Mouse (Mus musculus) R1 (cell line): ENCODE measurements around the gene Gm8050.
"Not testable (repeated sequence)": the region's sequence is repeated elsewhere in the genome, so short reads cannot be mapped to it uniquely, and the experiment has no call there.

Experiments
- DNase-seq: peaks from one replicate; pipeline ENCODE4 v3.0.0-alpha.2; 2018; ENCODE audit warnings: low read depth, low spot score

The Gm8050 gene

DNA sequence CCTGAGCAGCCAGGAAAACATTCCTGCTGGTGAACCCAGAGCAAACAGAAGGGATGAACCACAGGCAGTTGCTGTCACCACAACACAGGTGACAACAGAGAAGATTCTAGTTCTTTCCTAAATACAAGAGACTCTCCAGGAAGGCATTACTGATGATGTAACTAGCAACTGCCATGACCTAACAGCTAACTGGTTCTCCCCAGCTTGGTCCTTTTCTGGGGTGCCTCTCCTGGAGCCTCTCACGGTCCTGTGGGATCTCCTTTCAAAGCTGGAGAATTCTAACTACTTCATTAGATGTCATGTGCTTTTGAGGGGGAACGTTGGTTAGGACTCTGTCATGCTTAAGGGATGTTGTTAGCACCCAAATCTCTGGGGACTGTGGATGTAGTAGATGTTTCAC is at the start of gene Gm8050:
TSS of gene Gm8050 (minus strand) at position 101 of the 400 bp plus-strand sequence.
- not testable (repeated sequence) for DNase-seq

DNA sequence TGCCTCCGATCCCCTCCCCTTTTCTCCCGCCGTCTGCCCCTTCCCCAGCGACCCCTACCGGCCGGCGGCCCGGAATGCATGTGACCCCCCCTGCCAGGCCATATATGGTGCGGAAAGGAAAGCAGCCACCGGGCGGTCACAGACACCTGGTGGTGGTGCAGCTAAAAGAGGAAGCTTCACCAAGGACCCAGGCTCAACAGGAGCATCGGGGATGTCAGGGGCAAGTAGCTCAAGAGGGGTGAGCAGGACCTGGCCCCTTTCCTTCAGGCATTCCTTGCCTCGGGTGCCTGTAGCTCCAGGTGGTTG is 37.1 kb upstream of the Gm8050 start:
- not testable (repeated sequence) for DNase-seq

DNA sequence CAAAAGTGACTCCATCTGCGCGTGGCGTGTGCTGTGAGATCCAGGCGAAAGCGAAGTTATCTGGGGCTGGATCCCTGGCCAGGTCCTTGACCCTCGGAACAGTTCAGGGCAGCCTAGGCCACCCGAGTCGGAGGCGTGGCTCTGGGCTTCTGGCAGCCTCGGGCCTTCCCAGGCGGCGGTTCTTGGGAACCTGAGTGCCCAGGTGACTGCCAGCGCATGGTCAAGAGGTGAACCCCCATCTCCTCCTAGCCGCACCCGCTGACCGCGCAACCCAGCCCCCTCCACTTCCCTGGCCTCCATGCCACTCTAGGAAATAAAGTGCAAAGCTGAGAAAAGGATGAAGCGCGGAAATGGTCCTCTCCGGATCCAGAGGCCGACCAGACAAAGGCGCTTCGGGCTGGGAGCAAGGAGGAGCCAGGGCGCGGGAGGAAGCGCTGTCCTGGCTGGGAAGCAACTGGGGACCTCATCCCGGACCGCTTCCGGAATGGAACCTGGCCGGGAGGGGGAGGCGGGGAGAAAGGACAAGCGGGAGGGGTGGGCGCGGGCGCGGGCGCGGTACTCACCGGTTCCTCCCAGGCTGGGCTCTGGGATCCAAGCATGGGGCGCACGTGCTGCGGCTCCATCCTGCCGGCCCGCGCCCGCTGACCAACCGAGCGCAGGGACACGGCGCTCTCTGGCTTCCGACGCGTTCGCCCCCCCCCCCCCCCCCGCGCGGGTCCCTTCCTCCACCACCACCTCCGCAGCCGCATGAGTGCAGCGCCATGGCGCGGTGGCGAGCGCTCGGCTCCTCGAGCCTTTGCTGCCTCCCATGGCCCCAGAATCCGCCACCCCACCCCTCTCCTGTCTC is 36.6 kb upstream of the Gm8050 start:
- DNase-seq: peak; percentile 19

DNA sequence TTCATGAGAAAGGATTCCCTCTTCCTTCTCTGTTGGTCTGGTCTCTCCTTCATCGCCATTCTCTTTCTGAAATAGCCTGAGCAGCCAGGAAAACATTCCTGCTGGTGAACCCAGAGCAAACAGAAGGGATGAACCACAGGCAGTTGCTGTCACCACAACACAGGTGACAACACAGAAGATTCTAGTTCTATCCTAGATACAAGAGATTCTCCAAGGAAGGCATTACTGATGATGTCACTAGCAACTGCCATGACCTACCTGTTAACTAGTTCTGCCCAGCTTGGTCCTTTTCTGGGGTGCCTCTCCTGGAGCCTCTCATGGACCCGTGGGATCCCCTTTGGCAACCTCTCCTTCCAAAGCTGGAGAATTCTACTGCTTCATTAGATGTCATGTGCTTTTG is 22.2 kb upstream of the Gm8050 start, which contains the start of gene Gm3636:
TSS of gene Gm3636 (minus strand) at position 101 of the 400 bp plus-strand sequence.
- not testable (repeated sequence) for DNase-seq

DNA sequence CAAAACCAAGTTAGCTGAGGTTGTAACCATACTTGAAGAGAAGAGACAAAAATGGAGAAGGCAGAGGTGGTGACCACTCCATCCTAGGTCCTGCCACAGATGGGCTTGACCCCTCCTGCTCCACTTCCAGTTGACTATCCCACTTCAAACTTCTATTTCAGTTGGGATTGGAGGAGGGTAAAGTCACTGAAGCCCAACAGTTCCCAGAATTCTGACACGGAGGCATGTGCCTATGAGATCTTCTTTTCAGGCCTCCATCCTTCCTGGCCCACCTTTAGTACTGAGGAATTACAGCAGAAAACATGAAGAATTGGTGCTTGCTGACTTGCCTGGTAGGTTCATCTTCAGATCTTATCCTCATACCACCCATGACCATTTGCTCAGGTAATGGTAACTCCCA is 36.0 kb downstream of the Gm8050 start, which contains the start of gene Gm10251:
TSS of gene Gm10251 (minus strand) at position 101 of the 400 bp plus-strand sequence.
- not testable (repeated sequence) for DNase-seq
